In the genomic region with DNA sequence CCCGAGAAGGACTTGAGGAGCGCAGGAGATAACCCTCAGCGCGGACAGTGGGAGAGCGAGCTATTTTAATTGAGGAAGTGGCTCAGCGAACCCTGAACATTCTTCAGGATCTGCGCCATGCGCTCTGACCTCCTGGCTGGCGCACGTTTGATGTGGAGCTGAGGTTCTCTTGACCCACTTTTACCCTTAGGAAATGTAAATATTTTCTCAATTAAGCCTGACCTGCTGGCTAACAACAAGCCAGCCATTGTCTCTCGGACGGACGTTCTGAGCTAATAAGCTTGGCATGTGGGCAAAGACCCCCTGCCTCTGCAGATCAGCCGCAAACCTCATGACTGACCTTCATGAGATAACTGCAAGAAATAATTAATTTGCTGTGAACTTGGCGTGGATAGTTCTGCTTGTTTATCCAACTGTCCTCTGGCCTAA, we compare ENCODE assay signal across 10 mouse cellular contexts. TPM values are rescaled to one million over a fixed set of nuclear protein-coding genes. Genes with fewer than 3 reads are reported as not detected.
DNase-seq lines count a peak whose midpoint lies in the region; ATAC-seq and TF ChIP-seq lines count a peak whose summit lies in the region.
"Had no signal": no experiment of that assay in that cellular context is flagged by ENCODE, and none has a peak within 500 bp of the region (broad histone marks: within the 10 kb centered on the region; RNA-seq: fewer than 3 reads in every experiment).

No protein-coding gene starts in this region.

- H3K4me1 ChIP-seq in midbrain, embryonic 13.5 days (replicated peaks): peaks cover 5% of the 10 kb centered on the region; the same call in 1 of the 2 replicates
- H3K4me1 ChIP-seq in midbrain, postnatal 0 days (ENCODE audit: insufficient read depth, low read length): no peaks in the 10 kb centered on the region

- H3K9ac ChIP-seq in midbrain, embryonic 13.5 days (replicated peaks): no peak overlapping the region
- no peak overlapping the region for H3K9ac ChIP-seq in midbrain, postnatal 0 days (replicated peaks; ENCODE audit: low read length, poor library complexity, severe bottlenecking)

- H3K4me2 ChIP-seq in midbrain, embryonic 13.5 days (replicated peaks): peak overlapping the region; percentile 19; the same call in 1 of the 2 replicates
- H3K4me2 ChIP-seq in midbrain, postnatal 0 days (ENCODE audit: low read depth, low read length, poor library complexity, severe bottlenecking): no peak overlapping the region

- 34% methylated on average over 15 of the region's 15 CpGs for WGBS in midbrain, embryonic 13.5 days
- WGBS in midbrain, postnatal 0 days: 41% methylated on average over 15 of the region's 15 CpGs

- no peaks in the 10 kb centered on the region for H3K27me3 ChIP-seq in midbrain, embryonic 13.5 days
- H3K27me3 ChIP-seq in midbrain, postnatal 0 days (ENCODE audit: insufficient read depth, low read length): no peaks in the 10 kb centered on the region

- no peak overlapping the region for H3K27ac ChIP-seq in midbrain, embryonic 13.5 days
- H3K27ac ChIP-seq in midbrain, postnatal 0 days (ENCODE audit: low read depth, low read length): no peak overlapping the region

- ATAC-seq in midbrain, embryonic 13.5 days: no peak
- no peak for ATAC-seq in midbrain, postnatal 0 days (ENCODE audit: low FRiP score)

- no peaks in the 10 kb centered on the region for H3K36me3 ChIP-seq in midbrain, embryonic 13.5 days
- no peaks in the 10 kb centered on the region for H3K36me3 ChIP-seq in midbrain, postnatal 0 days (ENCODE audit: insufficient read depth, low read length)

- no peak overlapping the region for H3K4me3 ChIP-seq in midbrain, embryonic 13.5 days (replicated peaks)
- no peak overlapping the region for H3K4me3 ChIP-seq in midbrain, postnatal 0 days (ENCODE audit: low read depth, low read length)

- no peaks in the 10 kb centered on the region for H3K9me3 ChIP-seq in midbrain, embryonic 13.5 days
- no peaks in the 10 kb centered on the region for H3K9me3 ChIP-seq in midbrain, postnatal 0 days (ENCODE audit: low read length)

- TF ChIP-seq CTCF in midbrain, postnatal 0 days (IDR thresholded peaks at IDR 0.05): no peak

- peak; percentile 16 for DNase-seq in adrenal gland, postnatal 10 days
- DNase-seq in adrenal gland, adult 18-20 months (ENCODE audit: low spot score in 2 of 2): no peak
- DNase-seq in midbrain, postnatal 0 days (ENCODE audit: low spot score): no peak
- DNase-seq in kidney, postnatal 36 days: peak; percentile 52 to 62
- peak; percentile 77 for DNase-seq in retina, embryonic 14.5 days (ENCODE audit: low spot score)
- no peak for DNase-seq in urinary bladder, adult 18-20 months (ENCODE audit: low spot score in 2 of 2)
- DNase-seq in c-Kit-positive CD71-positive TER-119-positive erythroid progenitor cells, embryonic 14.5 days (ENCODE audit: low spot score): no peak
- DNase-seq: adrenal gland, adult 8-10 months; gastrocnemius, postnatal 25 days had no signal

RNA-seq across cellular contexts. Expression of a gene that starts 27.4 kb away (rescaled TPM):
- under 1 TPM; 0.58 to 0.99 TPM for total RNA-seq in adrenal gland, postnatal 10 days (2021)
- under 1 TPM in 1 of 2 experiments, not detected in 1; 0.56 TPM for total RNA-seq in adrenal gland, adult 18-20 months (2021)
- 2.8 and 3.0 TPM in 2 replicates for polyA plus RNA-seq in midbrain, embryonic 13.5 days (2015; fragmentation: Nextera tagmentation; extraction: Ambion mirVana)
- 1.5 and 3.8 TPM in 2 replicates for total RNA-seq in midbrain, postnatal 0 days (2014; rRNA removed)
- polyA plus RNA-seq in midbrain, postnatal 0 days (2015; fragmentation: Nextera tagmentation; extraction: Ambion mirVana): 6.3 and 8.0 TPM in 2 replicates
- total RNA-seq: gastrocnemius, postnatal 25 days had no signal

Comparison
In these comparisons a context has a peak if more than half of its experiments do, and no peak if none do; other contexts are left out.
1. DNase-seq: peak in adrenal gland, postnatal 10 days (single experiment), kidney, postnatal 36 days (2 of 2) and retina, embryonic 14.5 days (single experiment); none in adrenal gland, adult 18-20 months (0 of 2), midbrain, postnatal 0 days (single experiment), urinary bladder, adult 18-20 months (0 of 2) and c-Kit-positive CD71-positive TER-119-positive erythroid progenitor cells, embryonic 14.5 days (single experiment).